Mouse (Mus musculus) neutrophil, adult 59 days (primary cell): Measurements from ENCODE around the gene Gm21764. TPM values are rescaled to one million over a fixed set of nuclear protein-coding genes. Genes with fewer than 3 reads are reported as not detected.

Experiments
- total RNA-seq, 2 experiments: library from RNA; stranded (reverse); gene quantifications; 1 replicate in 1 of 2; 2 replicates in 1 of 2; pipeline ENCODE4 v1.2.4; 2023

The Gm21764 gene
- total RNA-seq = not detected

GRCm38 (mm10) chrY:18061712-18062111, at the start of gene Gm21764:
Gene Gm21764, minus strand, starts transcription at chrY:18061812.

GRCm38 (mm10) chrY:18088816-18089215, 27.2 kb upstream of the Gm21764 start, which contains the start of gene Ssty1:
Gene Ssty1, plus strand, starts transcription at chrY:18089116.

Other genes with a start within 250 kb of the Gm21764 start
- gene Gm21904, start 215.5 kb downstream of the Gm21764 start, total RNA-seq = not detected
- not detected for gene Gm20772, start 187.1 kb downstream of the Gm21764 start, total RNA-seq
- not detected for gene Gm20831, start 187.1 kb downstream of the Gm21764 start, total RNA-seq
- gene Srsy, start 124.5 kb downstream of the Gm21764 start, total RNA-seq = not detected
- gene Ssty1, start 27.3 kb upstream of the Gm21764 start, total RNA-seq = not detected